Mouse (Mus musculus): Measurements from ENCODE around the gene Syce2. TPM values are rescaled to one million over a fixed set of nuclear protein-coding genes. Genes with fewer than 3 reads are reported as not detected.

Gene Syce2
- polyA plus RNA-seq, 1 experiment from 2014 or later = 25.2 TPM

DNA sequence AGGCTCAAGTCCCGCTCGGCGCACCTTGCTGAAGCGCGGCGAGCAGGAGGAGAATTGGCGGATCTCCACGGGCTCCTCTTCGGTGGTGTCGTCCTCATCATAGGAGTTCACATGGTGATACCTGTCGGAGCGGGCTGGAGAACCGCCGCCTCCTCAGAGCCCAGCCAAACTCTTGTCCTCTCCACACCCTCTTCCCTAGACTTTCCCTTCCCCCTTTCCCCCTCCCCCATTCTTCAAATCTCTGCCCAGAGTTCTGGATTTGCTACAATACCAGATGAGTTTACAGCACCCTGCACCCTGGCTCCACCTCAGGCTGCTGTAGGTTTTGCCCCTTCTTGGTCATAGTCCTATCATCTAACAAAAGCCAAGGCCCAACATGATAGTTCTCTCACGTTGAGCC lies 46.7 kb downstream of the Syce2 start:
- Histone ChIP-seq H3K9ac (ENCODE audit: low read length) (no peak overlapping the region), H3K9me3 (ENCODE audit: control insufficient read depth, low read length) (peaks cover 5% of the 10 kb centered on the region), H3K27me3 (ENCODE audit: control insufficient read depth, insufficient read depth, low read length) (peaks cover 44% of the 10 kb centered on the region), H3K4me2 (ENCODE audit: low read length) (no peak overlapping the region), H3K4me1 (ENCODE audit: control insufficient read depth in 2 of 2, insufficient read depth in 2 of 2, low read length in 2 of 2) (peaks cover 0 to 3% of the 10 kb centered on the region in 2 experiments; a peak in 1 of 4 replicates), H3K27ac (replicated peaks in 1 of 2; ENCODE audit: control insufficient read depth in 1 of 2, insufficient read depth in 1 of 2, low read depth in 2 of 2, low read length in 2 of 2) (no peak overlapping the region), H3K36me3 (ENCODE audit: control insufficient read depth, insufficient read depth, low read length) (no peaks in the 10 kb centered on the region), H3K4me3 (ENCODE audit: control insufficient read depth in 1 of 2, insufficient read depth in 1 of 2, low read depth in 1 of 2, low read length in 2 of 2) (no peak overlapping the region)
- 82% methylated on average over 15 of the region's 15 CpGs for WGBS
- no peak for ATAC-seq (ENCODE audit: insufficient number of reproducible peaks, insufficient read depth, low FRiP score, low read depth)

- Histone ChIP-seq H3K27ac (replicated peaks in 1 of 2; ENCODE audit: control insufficient read depth in 1 of 2, insufficient read depth in 1 of 2, low read depth in 2 of 2, low read length in 2 of 2) (no peak overlapping the region), H3K27me3 (ENCODE audit: control insufficient read depth, insufficient read depth, low read length) (peaks cover 33% of the 10 kb centered on the region)
- ATAC-seq (ENCODE audit: insufficient number of reproducible peaks, insufficient read depth, low FRiP score, low read depth) = peak; percentile 40
Observed at GRCm38 (mm10) chr8:84921596-84921995, 49.7 kb downstream of the Syce2 start.

GRCm38 (mm10) chr8:84925557-84925956 lies 53.6 kb downstream of the Syce2 start:
- ATAC-seq (ENCODE audit: insufficient number of reproducible peaks, insufficient read depth, low FRiP score, low read depth) = no peak
- no peak overlapping the region for H3K9ac ChIP-seq (ENCODE audit: low read length)
- H3K36me3 ChIP-seq (ENCODE audit: control insufficient read depth, insufficient read depth, low read length) = no peaks in the 10 kb centered on the region

More at GRCm38 (mm10) chr8:84921596-84921995, 49.7 kb downstream of the Syce2 start:
- H3K4me2 ChIP-seq (ENCODE audit: low read length) = no peak overlapping the region
- H3K4me1 ChIP-seq (ENCODE audit: control insufficient read depth in 2 of 2, insufficient read depth in 2 of 2, low read length in 2 of 2) = peaks cover 0 to 3% of the 10 kb centered on the region in 2 experiments; a peak in 1 of 4 replicates
- H3K36me3 ChIP-seq (ENCODE audit: control insufficient read depth, insufficient read depth, low read length) = no peaks in the 10 kb centered on the region
- H3K9me3 ChIP-seq (ENCODE audit: control insufficient read depth, low read length) = no peaks in the 10 kb centered on the region
- H3K4me3 ChIP-seq (ENCODE audit: control insufficient read depth in 1 of 2, insufficient read depth in 1 of 2, low read depth in 1 of 2, low read length in 2 of 2) = no peak overlapping the region
- H3K9ac ChIP-seq (ENCODE audit: low read length) = no peak overlapping the region
- 22% methylated on average over 2 of the region's 2 CpGs for WGBS

GRCm38 (mm10) chr8:84927513-84927912 lies 55.6 kb downstream of the Syce2 start:
- no peak for ATAC-seq (ENCODE audit: insufficient number of reproducible peaks, insufficient read depth, low FRiP score, low read depth)
- WGBS = 83% methylated on average over 1 of the region's 1 CpGs
- Histone ChIP-seq H3K4me2 (ENCODE audit: low read length) (no peak overlapping the region), H3K9me3 (ENCODE audit: control insufficient read depth, low read length) (no peaks in the 10 kb centered on the region), H3K27me3 (ENCODE audit: control insufficient read depth, insufficient read depth, low read length) (peaks cover 45% of the 10 kb centered on the region), H3K36me3 (ENCODE audit: control insufficient read depth, insufficient read depth, low read length) (no peaks in the 10 kb centered on the region), H3K27ac (replicated peaks in 1 of 2; ENCODE audit: control insufficient read depth in 1 of 2, insufficient read depth in 1 of 2, low read depth in 2 of 2, low read length in 2 of 2) (no peak overlapping the region), H3K9ac (ENCODE audit: low read length) (no peak overlapping the region), H3K4me3 (ENCODE audit: control insufficient read depth in 1 of 2, insufficient read depth in 1 of 2, low read depth in 1 of 2, low read length in 2 of 2) (no peak overlapping the region), H3K4me1 (ENCODE audit: control insufficient read depth in 2 of 2, insufficient read depth in 2 of 2, low read length in 2 of 2) (peaks cover 0 to 6% of the 10 kb centered on the region in 2 experiments; a peak in 1 of 4 replicates)

More at GRCm38 (mm10) chr8:84925557-84925956, 53.6 kb downstream of the Syce2 start:
- H3K4me3 ChIP-seq (ENCODE audit: control insufficient read depth in 1 of 2, insufficient read depth in 1 of 2, low read depth in 1 of 2, low read length in 2 of 2) = no peak overlapping the region
- H3K4me1 ChIP-seq (ENCODE audit: control insufficient read depth in 2 of 2, insufficient read depth in 2 of 2, low read length in 2 of 2) = peaks cover 0 to 10% of the 10 kb centered on the region in 2 experiments; a peak in 2 of 4 replicates
- H3K27ac ChIP-seq (replicated peaks in 1 of 2; ENCODE audit: control insufficient read depth in 1 of 2, insufficient read depth in 1 of 2, low read depth in 2 of 2, low read length in 2 of 2) = no peak overlapping the region
- no peaks in the 10 kb centered on the region for H3K9me3 ChIP-seq (ENCODE audit: control insufficient read depth, low read length)
- H3K27me3 ChIP-seq (ENCODE audit: control insufficient read depth, insufficient read depth, low read length) = peaks cover 26% of the 10 kb centered on the region
- 58% methylated on average over 7 of the region's 7 CpGs for WGBS
- H3K4me2 ChIP-seq (ENCODE audit: low read length) = no peak overlapping the region

- Histone ChIP-seq H3K4me1 (ENCODE audit: control insufficient read depth in 2 of 2, insufficient read depth in 2 of 2, low read length in 2 of 2) (peaks cover 0 to 6% of the 10 kb centered on the region in 2 experiments; a peak in 1 of 4 replicates), H3K9ac (ENCODE audit: low read length) (no peak overlapping the region), H3K36me3 (ENCODE audit: control insufficient read depth, insufficient read depth, low read length) (no peaks in the 10 kb centered on the region), H3K9me3 (ENCODE audit: control insufficient read depth, low read length) (no peaks in the 10 kb centered on the region), H3K27me3 (ENCODE audit: control insufficient read depth, insufficient read depth, low read length) (peaks cover 48% of the 10 kb centered on the region), H3K27ac (replicated peaks in 1 of 2; ENCODE audit: control insufficient read depth in 1 of 2, insufficient read depth in 1 of 2, low read depth in 2 of 2, low read length in 2 of 2) (no peak overlapping the region), H3K4me3 (ENCODE audit: control insufficient read depth in 1 of 2, insufficient read depth in 1 of 2, low read depth in 1 of 2, low read length in 2 of 2) (peak overlapping the region; percentile 18 to 27; a peak in 3 of 4 replicates), H3K4me2 (ENCODE audit: low read length) (peak overlapping the region; percentile 62)
- no peak for ATAC-seq (ENCODE audit: insufficient number of reproducible peaks, insufficient read depth, low FRiP score, low read depth)
- WGBS = 2% methylated on average over 52 of the region's 52 CpGs
Observed at GRCm38 (mm10) chr8:84928456-84929306, 56.8 kb downstream of the Syce2 start.

GRCm38 (mm10) chr8:84930582-84930981 lies 58.7 kb downstream of the Syce2 start:
- Histone ChIP-seq H3K9ac (ENCODE audit: low read length) (no peak overlapping the region), H3K27ac (replicated peaks in 1 of 2; ENCODE audit: control insufficient read depth in 1 of 2, insufficient read depth in 1 of 2, low read depth in 2 of 2, low read length in 2 of 2) (no peak overlapping the region), H3K4me3 (ENCODE audit: control insufficient read depth in 1 of 2, insufficient read depth in 1 of 2, low read depth in 1 of 2, low read length in 2 of 2) (no peak overlapping the region), H3K27me3 (ENCODE audit: control insufficient read depth, insufficient read depth, low read length) (peaks cover 61% of the 10 kb centered on the region), H3K4me1 (ENCODE audit: control insufficient read depth in 2 of 2, insufficient read depth in 2 of 2, low read length in 2 of 2) (peaks cover 2 to 9% of the 10 kb centered on the region in 2 experiments; a peak in 2 of 4 replicates), H3K9me3 (ENCODE audit: control insufficient read depth, low read length) (no peaks in the 10 kb centered on the region), H3K4me2 (ENCODE audit: low read length) (no peak overlapping the region), H3K36me3 (ENCODE audit: control insufficient read depth, insufficient read depth, low read length) (no peaks in the 10 kb centered on the region)
- ATAC-seq (ENCODE audit: insufficient number of reproducible peaks, insufficient read depth, low FRiP score, low read depth) = no peak
- 75% methylated on average over 13 of the region's 13 CpGs for WGBS

DNA sequence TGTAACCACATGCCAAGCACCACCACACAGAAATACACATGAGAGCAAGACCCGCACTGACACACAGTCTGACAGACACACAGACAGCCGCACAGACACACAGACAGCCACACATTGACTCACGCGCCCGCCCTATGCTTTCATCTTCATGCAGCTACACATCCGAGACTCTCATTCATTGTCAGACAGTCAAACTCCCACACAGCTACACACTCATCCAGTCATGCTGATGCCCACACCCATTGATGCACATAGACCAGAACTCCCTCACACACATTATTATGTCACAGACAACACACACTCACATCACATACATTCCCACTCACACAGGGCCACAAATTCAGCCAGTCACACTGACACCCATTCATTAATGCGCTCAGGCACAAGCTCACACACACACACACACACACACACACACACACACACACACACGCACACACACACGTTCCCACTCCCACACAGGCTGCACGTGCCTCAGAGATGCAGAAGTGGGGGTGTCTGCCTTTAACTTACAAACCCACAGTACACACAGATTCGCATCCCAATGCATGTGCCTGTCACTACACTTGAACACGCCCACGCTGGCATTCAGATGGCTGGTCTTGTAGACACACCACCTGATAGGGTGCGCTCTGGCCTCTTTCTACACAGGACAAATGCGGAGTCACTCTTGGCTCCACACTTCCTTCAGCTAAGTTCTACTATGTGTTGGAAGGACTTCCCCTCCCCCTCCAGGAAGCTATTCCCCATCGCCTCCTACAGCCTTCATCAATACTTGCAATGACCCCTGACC lies 62.1 kb downstream of the Syce2 start:
- ATAC-seq (ENCODE audit: insufficient number of reproducible peaks, insufficient read depth, low FRiP score, low read depth) = no peak
- 76% methylated on average over 16 of the region's 16 CpGs for WGBS

More for the DNA sequence above, 62.1 kb downstream of the Syce2 start:
- Histone ChIP-seq H3K36me3 (ENCODE audit: control insufficient read depth, insufficient read depth, low read length) (no peaks in the 10 kb centered on the region), H3K4me1 (ENCODE audit: control insufficient read depth in 2 of 2, insufficient read depth in 2 of 2, low read length in 2 of 2) (peaks cover 4 to 14% of the 10 kb centered on the region in 2 experiments; a peak in 3 of 4 replicates), H3K27ac (replicated peaks in 1 of 2; ENCODE audit: control insufficient read depth in 1 of 2, insufficient read depth in 1 of 2, low read depth in 2 of 2, low read length in 2 of 2) (no peak overlapping the region), H3K4me3 (ENCODE audit: control insufficient read depth in 1 of 2, insufficient read depth in 1 of 2, low read depth in 1 of 2, low read length in 2 of 2) (no peak overlapping the region), H3K27me3 (ENCODE audit: control insufficient read depth, insufficient read depth, low read length) (peaks cover 93% of the 10 kb centered on the region), H3K4me2 (ENCODE audit: low read length) (no peak overlapping the region), H3K9me3 (ENCODE audit: control insufficient read depth, low read length) (no peaks in the 10 kb centered on the region), H3K9ac (ENCODE audit: low read length) (no peak overlapping the region)
